Mouse (Mus musculus): ENCODE results near the gene Sbk1. TPM values are rescaled to one million over a fixed set of nuclear protein-coding genes. Genes with fewer than 3 reads are reported as not detected.
A peak's percentile ranks its signal among the peaks of the same experiment; 100 is the strongest.
"Not testable (repeated sequence)": the region's sequence is repeated elsewhere in the genome, so short reads cannot be mapped to it uniquely, and the experiment has no call there.

The Sbk1 gene
- polyA plus RNA-seq, 1 experiment from 2014 or later, result 11.2 TPM

GRCm38 (mm10) chr7:126324791-126325190 is 52.4 kb downstream of the Sbk1 start:
- Histone ChIP-seq H3K36me3 (no peaks in the 10 kb centered on the region), H3K9me3 (replicated peaks) (no peaks in the 10 kb centered on the region), H3K4me2 (no peak overlapping the region; the same call in 1 of the 2 replicates), H3K4me1 (replicated peaks) (peaks cover 2% of the 10 kb centered on the region; the same call in 1 of the 2 replicates), H3K27ac (no peak overlapping the region), H3K4me3 (no peak overlapping the region), H3K27me3 (peaks cover 15% of the 10 kb centered on the region; the same call in 1 of the 2 replicates), H3K9ac (no peak overlapping the region)
- ATAC-seq (replicated peaks; ENCODE audit: insufficient number of reproducible peaks, insufficient read depth, low FRiP score, low read depth), result peak; percentile 67
- 22% methylated on average over 3 of the region's 3 CpGs for whole genome bisulfite sequencing

- H3K9ac ChIP-seq; H3K4me3 ChIP-seq; H3K4me1 ChIP-seq (replicated peaks); H3K36me3 ChIP-seq; H3K27ac ChIP-seq; H3K9me3 ChIP-seq (replicated peaks); H3K4me2 ChIP-seq; ATAC-seq (replicated peaks; ENCODE audit: insufficient number of reproducible peaks, insufficient read depth, low FRiP score, low read depth): not testable (repeated sequence)
- H3K27me3 ChIP-seq, result peaks cover 15% of the 10 kb centered on the region; the same call in 1 of the 2 replicates
- WGBS, result 30% methylated on average over 9 of the region's 9 CpGs
Measured at GRCm38 (mm10) chr7:126325576-126326273, 53.3 kb downstream of the Sbk1 start.

GRCm38 (mm10) chr7:126328848-126329247 is 56.4 kb downstream of the Sbk1 start:
- H3K36me3 ChIP-seq; H3K9ac ChIP-seq; ATAC-seq (replicated peaks; ENCODE audit: insufficient number of reproducible peaks, insufficient read depth, low FRiP score, low read depth); H3K4me2 ChIP-seq; H3K27ac ChIP-seq; H3K4me3 ChIP-seq; H3K9me3 ChIP-seq (replicated peaks); H3K4me1 ChIP-seq (replicated peaks): not testable (repeated sequence)
- H3K27me3 ChIP-seq, result peaks cover 15% of the 10 kb centered on the region; the same call in 1 of the 2 replicates
- 88% methylated on average over 5 of the region's 6 CpGs for WGBS

- H3K36me3 ChIP-seq, result no peaks in the 10 kb centered on the region
- WGBS, result 73% methylated on average over 9 of the region's 9 CpGs
- H3K27ac ChIP-seq, result no peak overlapping the region
- H3K4me1 ChIP-seq (replicated peaks), result no peaks in the 10 kb centered on the region
- H3K27me3 ChIP-seq, result peaks cover 4% of the 10 kb centered on the region; the same call in 1 of the 2 replicates
- no peak for ATAC-seq (replicated peaks; ENCODE audit: insufficient number of reproducible peaks, insufficient read depth, low FRiP score, low read depth)
- H3K9ac ChIP-seq, result no peak overlapping the region
- no peak overlapping the region for H3K4me2 ChIP-seq
- no peaks in the 10 kb centered on the region for H3K9me3 ChIP-seq (replicated peaks)
- no peak overlapping the region for H3K4me3 ChIP-seq
Measured at GRCm38 (mm10) chr7:126329907-126330645, 57.7 kb downstream of the Sbk1 start.

GRCm38 (mm10) chr7:126330693-126331092 is 58.3 kb downstream of the Sbk1 start:
- no peak overlapping the region for H3K9ac ChIP-seq
- no peak overlapping the region for H3K4me2 ChIP-seq
- no peaks in the 10 kb centered on the region; the same call in 1 of the 2 replicates for H3K27me3 ChIP-seq
- no peak overlapping the region for H3K27ac ChIP-seq
- H3K36me3 ChIP-seq, result no peaks in the 10 kb centered on the region
- no peak overlapping the region for H3K4me3 ChIP-seq
- WGBS, result 34% methylated on average over 2 of the region's 2 CpGs
- no peak for ATAC-seq (replicated peaks; ENCODE audit: insufficient number of reproducible peaks, insufficient read depth, low FRiP score, low read depth)
- no peaks in the 10 kb centered on the region for H3K4me1 ChIP-seq (replicated peaks)
- H3K9me3 ChIP-seq (replicated peaks), result no peaks in the 10 kb centered on the region

GRCm38 (mm10) chr7:126332691-126333090 is 60.3 kb downstream of the Sbk1 start:
- H3K36me3 ChIP-seq, result no peaks in the 10 kb centered on the region
- H3K9me3 ChIP-seq (replicated peaks), result no peaks in the 10 kb centered on the region
- no peak overlapping the region for H3K4me3 ChIP-seq
- no peak overlapping the region for H3K9ac ChIP-seq
- no peak overlapping the region for H3K4me2 ChIP-seq
- H3K27ac ChIP-seq, result no peak overlapping the region
- no peak for ATAC-seq (replicated peaks; ENCODE audit: insufficient number of reproducible peaks, insufficient read depth, low FRiP score, low read depth)
- H3K27me3 ChIP-seq, result no peaks in the 10 kb centered on the region
- 56% methylated on average over 3 of the region's 3 CpGs for WGBS
- no peaks in the 10 kb centered on the region for H3K4me1 ChIP-seq (replicated peaks)

GRCm38 (mm10) chr7:126335556-126335955 is 63.1 kb downstream of the Sbk1 start:
- no peaks in the 10 kb centered on the region for H3K36me3 ChIP-seq
- H3K4me1 ChIP-seq (replicated peaks), result peaks cover 6% of the 10 kb centered on the region; the same call in 1 of the 2 replicates
- no peak overlapping the region for H3K27ac ChIP-seq
- no peak overlapping the region for H3K4me2 ChIP-seq
- H3K27me3 ChIP-seq, result no peaks in the 10 kb centered on the region
- H3K9ac ChIP-seq, result no peak overlapping the region
- H3K9me3 ChIP-seq (replicated peaks), result no peaks in the 10 kb centered on the region
- H3K4me3 ChIP-seq, result no peak overlapping the region
- no peak for ATAC-seq (replicated peaks; ENCODE audit: insufficient number of reproducible peaks, insufficient read depth, low FRiP score, low read depth)
- 82% methylated on average over 1 of the region's 1 CpGs for WGBS

- Histone ChIP-seq H3K4me2 (no peak overlapping the region), H3K9me3 (replicated peaks) (no peaks in the 10 kb centered on the region), H3K36me3 (no peaks in the 10 kb centered on the region), H3K9ac (no peak overlapping the region), H3K4me3 (no peak overlapping the region), H3K4me1 (replicated peaks) (peaks cover 11% of the 10 kb centered on the region; the same call in 1 of the 2 replicates), H3K27me3 (no peaks in the 10 kb centered on the region), H3K27ac (peak overlapping the region; percentile 35; the same call in 1 of the 2 replicates)
- 65% methylated on average over 8 of the region's 8 CpGs for WGBS
- ATAC-seq (replicated peaks; ENCODE audit: insufficient number of reproducible peaks, insufficient read depth, low FRiP score, low read depth), result no peak
Measured at GRCm38 (mm10) chr7:126338906-126339305, 66.5 kb downstream of the Sbk1 start.

- Histone ChIP-seq H3K9ac (no peak overlapping the region), H3K4me1 (replicated peaks) (peaks cover 11% of the 10 kb centered on the region; the same call in 1 of the 2 replicates), H3K4me3 (no peak overlapping the region), H3K36me3 (no peaks in the 10 kb centered on the region), H3K9me3 (replicated peaks) (no peaks in the 10 kb centered on the region), H3K4me2 (no peak overlapping the region), H3K27me3 (no peaks in the 10 kb centered on the region), H3K27ac (peak overlapping the region; percentile 70)
- WGBS, result 69% methylated on average over 8 of the region's 8 CpGs
- no peak for ATAC-seq (replicated peaks; ENCODE audit: insufficient number of reproducible peaks, insufficient read depth, low FRiP score, low read depth)
Measured at GRCm38 (mm10) chr7:126339521-126339971, 67.1 kb downstream of the Sbk1 start.

- no peak overlapping the region for H3K4me2 ChIP-seq
- peak; percentile 63 for ATAC-seq (replicated peaks; ENCODE audit: insufficient number of reproducible peaks, insufficient read depth, low FRiP score, low read depth)
- no peaks in the 10 kb centered on the region for H3K27me3 ChIP-seq
- peaks cover 11% of the 10 kb centered on the region; the same call in 1 of the 2 replicates for H3K4me1 ChIP-seq (replicated peaks)
- no peaks in the 10 kb centered on the region for H3K36me3 ChIP-seq
- 48% methylated on average over 6 of the region's 6 CpGs for WGBS
- H3K9me3 ChIP-seq (replicated peaks), result no peaks in the 10 kb centered on the region
- H3K9ac ChIP-seq, result no peak overlapping the region
- peak overlapping the region; percentile 70 for H3K27ac ChIP-seq
- H3K4me3 ChIP-seq, result no peak overlapping the region
Measured at GRCm38 (mm10) chr7:126340206-126340618, 67.8 kb downstream of the Sbk1 start.

GRCm38 (mm10) chr7:126340896-126341295 is 68.5 kb downstream of the Sbk1 start:
- no peaks in the 10 kb centered on the region for H3K27me3 ChIP-seq
- 25% methylated on average over 6 of the region's 6 CpGs for WGBS
- peak overlapping the region; percentile 3; the same call in 1 of the 2 replicates for H3K27ac ChIP-seq
- H3K4me2 ChIP-seq, result no peak overlapping the region
- peaks cover 11% of the 10 kb centered on the region; the same call in 1 of the 2 replicates for H3K4me1 ChIP-seq (replicated peaks)
- H3K9ac ChIP-seq, result no peak overlapping the region
- ATAC-seq (replicated peaks; ENCODE audit: insufficient number of reproducible peaks, insufficient read depth, low FRiP score, low read depth), result no peak
- H3K9me3 ChIP-seq (replicated peaks), result no peaks in the 10 kb centered on the region
- no peak overlapping the region for H3K4me3 ChIP-seq
- no peaks in the 10 kb centered on the region for H3K36me3 ChIP-seq

All from heart, embryonic 15.5 days (tissue).